Mouse (Mus musculus) E14TG2a.4 (cell line): ENCODE results near the gene Ncapd2.

Source experiments
- CTCF ChIP-seq: conservative IDR thresholded peaks from 2 replicates; pipeline ENCODE4 v1.5.1; 2014; ENCODE audit warnings: low read length
- NANOG ChIP-seq: IDR thresholded peaks from 2 replicates; pipeline ENCODE4 v1.6.1; 2014; ENCODE audit warnings: borderline replicate concordance, low read length, mixed read lengths
- POU5F1 ChIP-seq: IDR thresholded peaks from 2 replicates; pipeline ENCODE4 v1.6.1; 2014; ENCODE audit warnings: low read length, borderline replicate concordance

- no peak for TF ChIP-seq CTCF
- no peak for TF ChIP-seq POU5F1
- TF ChIP-seq NANOG: no peak
Observed at GRCm38 (mm10) chr6:125145479-125145951, 46.0 kb downstream of the Ncapd2 start.
